Mouse (Mus musculus) induced T-regulatory cell, adult 2 months (primary cell): ENCODE data around the gene C1qbp.

Source experiments
- DNase-seq: peaks from one replicate; pipeline ENCODE4 v3.0.0-alpha.2; 2012; ENCODE audit warnings: low read depth

The C1qbp gene

GRCm38 (mm10) chr11:70973947-70974346 lies 8.9 kb downstream of the C1qbp start:
- peak; percentile 47 for DNase-seq

- DNase-seq: no peak
Observed at GRCm38 (mm10) chr11:70972586-70972985, 10.2 kb downstream of the C1qbp start.

DNA sequence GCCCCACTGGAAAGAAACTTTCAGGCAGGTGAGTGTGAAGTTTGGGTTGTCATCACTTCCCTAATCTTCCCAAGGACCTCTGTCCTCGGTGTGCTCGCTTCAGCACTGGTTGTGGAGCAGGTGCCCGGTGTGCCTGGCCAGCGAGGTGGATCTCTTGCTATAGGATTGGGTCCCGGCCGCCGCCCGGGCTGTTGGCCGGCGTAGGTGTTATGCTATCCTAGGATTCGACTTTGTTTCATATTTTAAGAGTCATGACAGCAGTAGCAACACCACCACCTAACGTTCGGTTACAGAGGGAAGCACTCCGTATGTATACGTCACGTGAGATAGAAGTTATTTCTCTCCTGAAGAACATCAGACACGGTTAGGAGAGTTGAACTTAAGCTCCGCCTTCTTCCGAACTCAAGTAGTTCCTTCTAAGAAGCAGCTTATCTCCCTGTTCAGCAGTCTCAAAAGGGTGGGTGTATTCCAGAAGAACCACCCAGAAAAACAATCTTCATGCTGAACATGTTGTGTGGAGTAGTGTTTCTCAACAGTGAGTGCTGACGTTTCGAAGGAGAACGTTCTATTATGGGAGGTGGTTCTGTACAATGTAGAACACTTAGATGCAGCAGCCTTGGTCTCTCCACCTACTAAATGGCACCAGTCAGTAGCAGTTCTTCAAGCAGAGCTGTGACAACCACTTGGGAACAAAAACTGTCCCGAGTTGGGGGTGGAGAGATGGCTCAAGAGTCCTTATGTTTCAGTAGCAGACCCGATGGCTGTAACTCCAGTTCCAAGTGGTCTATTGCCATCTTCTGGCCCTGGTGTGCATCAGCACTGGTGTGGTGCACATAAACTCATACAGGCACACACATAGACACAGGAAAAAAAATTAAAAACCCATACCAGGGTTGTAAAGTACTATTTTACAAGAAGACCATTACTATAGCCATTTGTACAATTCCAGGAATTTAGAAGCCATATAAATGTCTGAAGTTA lies 12.0 kb downstream of the C1qbp start:
- DNase-seq: peak; percentile 76

GRCm38 (mm10) chr11:70969821-70970559 lies 12.8 kb downstream of the C1qbp start, which contains the start of the genes Nup88 and Rpain:
TSS of gene Nup88 (minus strand) at chr11:70969973.
TSS of gene Rpain (plus strand) at chr11:70970213.
- DNase-seq: peak; percentile 97

DNA sequence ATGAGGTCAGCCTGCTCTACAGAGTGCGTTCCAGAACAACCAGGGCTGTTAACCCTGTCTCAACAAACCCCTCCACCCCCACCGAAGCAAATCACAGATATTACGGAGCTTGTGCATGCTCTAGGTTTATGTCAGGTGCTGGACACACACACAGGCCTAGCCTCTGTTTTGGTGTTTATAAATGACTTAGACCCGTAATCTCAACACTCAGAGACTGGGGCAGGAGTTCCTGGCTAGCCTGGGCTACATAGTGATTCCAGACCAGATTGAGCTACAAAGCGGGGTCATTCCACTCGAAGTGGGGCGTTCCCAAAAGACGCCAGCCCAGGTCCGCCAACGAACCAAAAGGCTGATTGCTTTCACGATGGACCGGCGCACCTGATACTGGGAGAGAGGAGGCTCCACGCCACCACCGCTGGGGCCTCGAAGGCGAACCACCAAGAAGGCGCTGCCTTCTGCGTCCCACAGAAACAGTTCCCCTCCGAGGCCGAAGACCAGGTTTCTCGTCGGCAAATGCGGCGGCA lies 13.5 kb downstream of the C1qbp start:
- DNase-seq: no peak

DNA sequence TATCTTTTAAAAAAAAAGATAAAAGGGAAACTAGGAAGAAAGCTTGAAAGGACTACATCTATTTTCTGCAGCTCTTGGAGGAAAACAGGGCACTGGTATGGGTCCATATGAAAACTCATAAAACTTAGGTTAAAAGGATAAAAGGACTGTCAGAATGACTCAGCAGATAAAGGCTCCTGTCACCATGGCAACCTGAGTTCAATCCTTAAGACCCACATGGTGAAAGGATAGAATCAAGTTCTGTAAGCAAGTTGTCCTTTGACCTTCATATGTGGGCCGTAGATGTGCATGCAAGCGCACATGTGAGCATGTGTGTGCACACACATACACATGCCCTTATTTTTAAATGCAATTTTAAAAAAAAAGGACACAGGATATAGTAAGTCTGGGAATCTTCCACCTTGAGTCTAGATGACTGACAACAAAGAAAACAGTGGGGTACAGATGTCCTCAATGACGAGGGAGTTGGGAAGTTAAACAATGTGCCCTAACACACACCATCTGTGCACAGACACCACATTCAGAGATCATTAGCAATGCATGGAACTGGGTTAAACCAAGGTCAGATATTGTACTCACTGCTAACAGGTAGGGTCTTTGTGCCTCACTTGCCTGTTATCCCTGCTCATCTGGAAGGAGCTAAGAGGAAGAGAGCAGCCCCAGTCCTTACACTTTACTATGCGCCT lies 18.5 kb downstream of the C1qbp start:
- DNase-seq: no peak

DNA sequence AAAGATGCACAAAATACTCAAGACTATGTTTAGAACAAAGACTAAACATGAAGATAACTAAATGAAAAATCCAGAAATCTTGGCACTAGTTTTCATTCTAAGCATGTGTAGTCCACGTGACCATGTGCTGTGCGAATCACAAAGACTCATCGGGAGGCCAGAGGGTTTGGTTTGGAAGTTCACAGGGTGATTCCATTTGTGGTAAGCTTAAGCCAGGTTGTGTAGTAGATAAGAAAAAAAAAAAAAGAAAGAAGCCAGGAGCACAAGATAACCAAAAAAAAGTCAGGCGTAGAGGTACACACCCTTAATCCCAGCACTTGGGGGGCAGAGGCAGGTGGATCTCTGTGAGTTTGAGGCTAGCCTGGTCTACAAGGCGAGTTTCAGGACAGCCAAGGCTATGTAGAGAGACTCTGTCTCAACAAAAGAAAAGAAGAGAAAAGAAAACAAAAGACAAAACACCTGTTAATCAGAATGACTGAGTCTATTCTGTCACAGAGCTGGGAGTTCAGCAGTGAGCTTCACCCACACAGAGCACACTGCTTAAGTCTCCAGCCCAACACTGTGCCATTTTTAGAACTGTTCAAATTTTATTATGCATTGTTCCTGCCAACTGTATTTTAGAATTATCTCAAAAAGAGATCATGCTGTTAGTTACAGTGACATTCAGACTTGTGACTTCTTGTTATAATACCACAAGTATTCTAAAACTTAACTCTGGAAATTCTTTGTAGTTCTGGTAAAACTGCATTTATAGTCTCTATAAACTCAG lies 21.9 kb downstream of the C1qbp start:
- no peak for DNase-seq

GRCm38 (mm10) chr11:70954711-70955110 lies 28.1 kb downstream of the C1qbp start:
- no peak for DNase-seq

- DNase-seq: no peak
Observed at GRCm38 (mm10) chr11:70944935-70945817, 37.6 kb downstream of the C1qbp start.

GRCm38 (mm10) chr11:70943651-70944050 lies 39.2 kb downstream of the C1qbp start:
- DNase-seq: no peak

GRCm38 (mm10) chr11:70942596-70942995 lies 40.2 kb downstream of the C1qbp start:
- no peak for DNase-seq

DNA sequence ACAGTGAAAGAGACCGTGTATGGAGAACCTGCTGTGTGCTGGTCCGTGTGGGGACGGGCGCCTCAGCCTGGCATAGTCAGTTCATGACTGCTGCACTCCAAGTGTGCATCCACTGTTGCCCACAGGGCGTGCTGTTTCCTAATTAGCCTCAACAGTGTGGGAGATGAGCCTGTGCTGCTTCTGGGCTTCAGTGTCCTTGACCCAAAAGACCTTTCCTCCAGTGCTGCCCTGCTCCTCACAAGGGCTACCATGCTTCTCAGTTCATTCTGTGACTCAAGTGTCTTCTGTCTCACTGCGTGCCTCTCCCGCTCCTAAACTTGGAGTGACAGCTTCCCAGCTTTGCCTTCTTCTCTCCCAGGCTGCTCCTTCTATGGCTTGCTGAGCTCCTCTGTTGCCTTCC lies 47.5 kb downstream of the C1qbp start:
- DNase-seq: no peak

- no peak for DNase-seq
Observed at GRCm38 (mm10) chr11:70931461-70931860, 51.4 kb downstream of the C1qbp start.
